Mouse (Mus musculus): ENCODE measurements around the gene Rilpl1. TPM values are rescaled to one million over a fixed set of nuclear protein-coding genes. Genes with fewer than 3 reads are reported as not detected.

Gene Rilpl1
- total RNA-seq, 2 experiments from 2014 or later, result 13.1 to 17.6 TPM

DNA sequence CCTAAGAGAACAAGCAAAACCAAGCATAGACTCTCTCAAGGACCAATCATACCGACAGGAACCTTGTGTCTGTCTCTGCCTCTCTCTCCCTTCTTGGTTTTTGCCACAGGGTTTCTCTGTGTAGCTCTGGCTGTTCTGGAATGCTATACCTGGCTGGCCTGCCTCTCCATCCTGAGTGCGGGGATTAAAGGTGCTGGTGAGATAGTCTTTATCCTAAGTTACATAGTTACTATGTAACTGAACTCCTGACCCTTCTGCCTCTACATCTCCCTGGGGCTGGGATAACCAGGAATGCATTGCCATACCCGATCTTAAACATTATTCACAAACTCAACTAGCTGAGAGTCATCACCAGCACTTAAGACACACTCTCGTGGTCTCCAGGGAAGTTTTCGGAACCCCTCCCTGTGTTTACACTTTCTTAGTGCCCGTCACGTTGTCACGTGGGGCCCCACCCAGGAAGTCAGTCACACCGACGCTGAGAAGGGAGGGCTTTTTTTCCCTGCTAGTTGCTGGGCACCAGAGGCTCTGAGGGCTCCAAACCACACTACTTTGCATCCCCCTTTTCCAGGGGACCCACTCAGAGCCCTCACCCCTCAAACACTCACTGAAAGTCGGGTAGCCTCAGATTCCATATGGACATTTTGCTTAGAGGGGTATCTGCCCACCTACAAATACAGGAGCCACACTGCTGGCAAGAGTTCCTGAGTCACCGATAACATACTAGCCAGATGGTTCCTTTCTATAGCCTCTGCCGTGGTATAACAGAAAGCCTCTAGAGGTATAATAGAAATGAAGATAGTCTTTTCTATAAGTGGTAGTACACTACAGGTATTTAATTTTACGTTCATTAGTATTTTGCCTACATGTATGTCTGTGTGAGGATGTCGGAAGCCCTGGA is 34.3 kb downstream of the Rilpl1 start:
- no peak for DNase-seq (ENCODE audit: low spot score in 2 of 2)

DNA sequence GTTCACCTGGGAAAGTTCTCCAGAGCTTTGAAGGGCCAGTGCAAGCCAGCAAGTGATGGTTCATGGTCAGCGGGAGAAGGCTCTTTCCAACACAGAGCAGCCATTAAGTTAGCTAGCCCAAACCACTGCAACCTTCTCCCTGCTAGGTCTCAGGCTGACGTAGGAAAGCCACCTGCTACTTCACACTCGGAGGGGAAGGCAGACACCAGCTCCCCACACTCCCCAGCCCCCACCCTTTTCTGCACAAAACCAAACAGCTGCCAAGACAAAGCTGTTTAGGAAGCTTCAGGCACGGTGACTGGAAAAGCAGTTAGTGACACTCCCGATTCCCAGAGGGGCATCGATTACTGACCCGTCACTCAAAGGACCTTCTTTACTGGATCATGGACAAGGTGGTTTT is 35.6 kb downstream of the Rilpl1 start:
- DNase-seq (ENCODE audit: low spot score in 2 of 2), result no peak

- DNase-seq (ENCODE audit: low spot score in 2 of 2), result no peak
These were observed 37.7 kb downstream of the Rilpl1 start for GRCm38 (mm10) chr5:124493455-124493854.

DNA sequence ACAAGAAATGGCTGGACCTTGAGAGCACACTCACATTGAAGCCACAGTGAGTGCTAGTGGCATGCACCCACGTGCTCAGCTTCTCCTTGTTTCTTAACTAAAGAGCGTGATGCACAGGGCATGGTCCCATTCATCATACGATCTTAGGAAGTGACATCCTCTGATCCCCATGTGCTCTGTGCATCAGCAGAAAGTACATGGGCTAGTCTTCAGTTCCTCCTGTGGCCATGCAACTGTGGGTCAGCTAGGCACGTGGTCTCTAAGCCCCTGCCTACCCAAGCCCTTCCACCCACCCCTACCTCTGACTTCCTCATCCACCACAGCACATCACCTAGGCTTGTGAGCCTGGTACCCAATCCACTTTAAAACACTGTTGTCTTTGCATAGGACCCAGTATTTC is 38.6 kb downstream of the Rilpl1 start:
- no peak for DNase-seq (ENCODE audit: low spot score in 2 of 2)

GRCm38 (mm10) chr5:124491732-124492131 is 39.5 kb downstream of the Rilpl1 start:
- no peak for DNase-seq (ENCODE audit: low spot score in 2 of 2)

DNA sequence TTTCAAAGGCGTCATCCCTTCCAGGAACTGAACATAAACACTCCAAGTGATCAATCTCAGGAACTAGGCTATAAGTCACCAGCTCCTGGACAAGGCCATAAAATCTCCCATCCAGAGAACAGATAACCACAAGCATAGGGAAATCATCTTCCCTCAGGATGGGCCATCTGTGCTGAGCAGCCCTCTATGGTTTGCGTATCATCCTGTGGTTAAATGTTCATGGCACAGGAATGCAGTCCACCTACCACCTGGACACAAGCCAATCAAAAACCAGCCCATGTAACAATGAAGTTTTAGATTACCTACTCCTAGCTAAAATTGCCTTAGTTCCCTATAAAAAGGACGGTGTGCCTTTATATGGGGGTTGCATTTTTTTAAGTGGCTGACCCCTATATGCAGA is 42.3 kb downstream of the Rilpl1 start:
- DNase-seq (ENCODE audit: low spot score in 2 of 2), result no peak

GRCm38 (mm10) chr5:124485654-124486053 is 45.5 kb downstream of the Rilpl1 start:
- DNase-seq (ENCODE audit: low spot score in 2 of 2), result no peak

- DNase-seq (ENCODE audit: low spot score in 2 of 2), result no peak
These were observed 47.4 kb downstream of the Rilpl1 start for GRCm38 (mm10) chr5:124483655-124484396.

DNA sequence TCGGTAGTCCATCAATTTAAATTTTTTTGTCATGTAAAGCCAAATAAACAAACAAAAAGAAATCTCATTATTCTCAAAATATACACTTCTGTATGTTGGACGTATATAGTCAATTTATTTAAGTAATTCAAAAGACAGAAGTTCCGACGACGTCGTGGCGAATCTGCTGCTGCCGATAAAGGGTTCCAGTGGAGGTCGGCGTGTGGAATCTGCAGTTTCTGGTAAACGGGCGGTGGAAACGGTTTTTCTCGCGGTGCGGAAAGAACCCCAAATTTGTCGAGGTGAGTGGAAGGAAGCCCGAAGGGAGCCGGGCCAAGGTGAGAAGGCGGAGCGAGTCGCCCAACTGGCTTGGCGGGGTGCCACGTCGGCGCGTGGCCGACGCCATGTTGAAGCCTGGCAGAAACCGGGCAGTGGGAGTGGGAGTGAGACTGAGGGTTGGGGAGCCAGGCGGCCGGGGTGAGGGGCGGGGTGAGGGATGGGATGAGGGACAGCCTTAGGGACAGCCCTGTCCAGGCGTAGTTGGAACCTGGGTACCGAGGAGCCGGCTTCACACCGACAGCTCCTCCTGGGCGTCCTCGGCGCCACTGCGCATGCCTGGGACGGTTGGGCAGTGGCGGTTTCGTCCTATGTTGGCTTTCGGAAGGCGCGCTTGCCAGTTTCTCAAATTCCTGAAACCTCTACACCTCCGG is 48.1 kb downstream of the Rilpl1 start, which contains the start of gene Snrnp35:
Gene Snrnp35, plus strand, starts transcription at position 169 of the 689 bp plus-strand sequence.
- peak; percentile 89 to 94 for DNase-seq (ENCODE audit: low spot score in 2 of 2)

- peak; percentile 35 to 44 for DNase-seq (ENCODE audit: low spot score in 2 of 2)
These were observed 48.7 kb downstream of the Rilpl1 start for GRCm38 (mm10) chr5:124482436-124482965.

DNA sequence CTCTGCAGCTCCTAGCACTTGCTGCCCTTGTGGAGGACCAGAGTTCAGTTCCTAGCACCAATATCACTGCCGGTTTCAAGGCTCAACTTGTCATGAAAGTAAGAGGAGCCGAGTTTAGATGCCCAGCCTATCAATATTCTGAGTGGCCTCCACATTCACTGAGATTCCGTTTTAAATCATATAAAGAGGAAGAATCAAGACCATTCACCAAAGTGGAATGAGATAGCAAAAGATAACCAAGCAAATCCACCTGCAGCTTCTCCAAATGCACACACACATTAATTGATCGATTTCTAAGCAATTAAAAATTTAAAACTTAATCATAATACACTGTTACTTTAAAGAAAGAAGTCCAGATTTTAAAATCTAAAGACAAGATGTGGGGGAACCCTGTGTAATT is 49.5 kb downstream of the Rilpl1 start:
- no peak for DNase-seq (ENCODE audit: low spot score in 2 of 2)

- no peak for DNase-seq (ENCODE audit: low spot score in 2 of 2)
These were observed 51.1 kb downstream of the Rilpl1 start for GRCm38 (mm10) chr5:124480119-124480518.

DNA sequence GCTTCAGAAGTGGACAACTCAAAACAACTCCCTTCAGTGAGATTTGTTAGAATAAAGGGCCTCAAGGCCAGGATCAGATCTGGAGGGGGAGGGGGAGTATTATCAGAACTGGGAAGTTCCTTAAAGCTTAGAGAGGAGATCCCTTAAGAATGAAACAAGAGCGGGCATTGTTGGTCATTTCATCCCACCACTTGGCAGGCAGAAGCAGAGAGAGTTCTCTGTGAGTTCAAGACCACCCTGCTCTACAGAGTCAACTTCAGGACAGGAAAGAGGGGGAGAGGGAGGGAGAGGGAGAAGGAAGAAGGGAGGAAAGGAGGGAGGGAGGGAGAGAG is 52.4 kb downstream of the Rilpl1 start:
- DNase-seq (ENCODE audit: low spot score in 2 of 2), result no peak

DNA sequence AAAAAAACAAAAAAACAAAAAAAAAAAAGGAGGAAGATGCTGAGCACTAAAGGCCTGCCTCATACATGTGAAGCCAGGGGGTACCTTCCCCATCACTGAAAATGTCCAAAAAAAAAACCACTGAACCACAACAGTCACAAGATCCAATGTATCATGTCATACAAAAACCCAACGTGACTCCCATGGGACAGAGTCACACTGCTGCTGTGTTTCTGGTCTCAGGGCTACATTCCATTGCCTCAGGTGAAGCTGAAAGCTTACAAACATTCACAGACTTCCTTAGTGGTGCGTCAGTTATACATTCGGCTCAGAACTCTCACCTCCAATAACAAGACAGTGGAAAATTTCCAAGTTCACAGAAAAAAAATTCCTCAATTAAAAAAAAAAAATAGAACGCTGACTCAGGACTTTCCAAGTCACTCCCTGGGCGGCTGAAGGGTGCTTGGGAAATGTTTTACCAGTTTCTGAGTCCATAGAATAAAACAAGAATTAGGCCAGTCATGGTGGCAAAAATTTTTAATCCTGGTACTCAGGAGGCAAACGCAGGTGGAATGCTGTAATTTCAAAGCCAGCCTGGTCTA is 60.5 kb downstream of the Rilpl1 start:
- DNase-seq (ENCODE audit: low spot score in 2 of 2), result no peak

GRCm38 (mm10) chr5:124469486-124469885 is 61.7 kb downstream of the Rilpl1 start:
- no peak for DNase-seq (ENCODE audit: low spot score in 2 of 2)

- no peak for DNase-seq (ENCODE audit: low spot score in 2 of 2)
These were observed 62.8 kb downstream of the Rilpl1 start for GRCm38 (mm10) chr5:124468365-124468764.

DNA sequence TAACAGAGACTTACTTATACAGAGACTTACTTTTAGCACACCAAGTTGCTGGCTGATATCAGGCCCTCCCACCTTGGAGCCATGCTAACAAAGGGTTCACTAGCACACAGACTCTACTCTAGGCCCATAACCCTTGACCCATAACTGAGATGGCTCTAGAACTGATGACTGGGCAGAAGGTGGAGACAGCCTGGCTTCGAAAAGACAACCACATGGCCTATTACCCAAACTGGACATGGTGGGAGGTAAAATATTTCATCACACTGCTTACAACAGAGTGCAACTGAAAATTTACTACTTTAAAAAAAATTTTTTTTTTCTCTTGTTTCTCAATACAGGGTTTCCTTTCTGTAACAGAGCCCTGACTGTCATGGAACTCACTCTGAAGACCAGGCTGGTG is 63.4 kb downstream of the Rilpl1 start:
- no peak for DNase-seq (ENCODE audit: low spot score in 2 of 2)

DNA sequence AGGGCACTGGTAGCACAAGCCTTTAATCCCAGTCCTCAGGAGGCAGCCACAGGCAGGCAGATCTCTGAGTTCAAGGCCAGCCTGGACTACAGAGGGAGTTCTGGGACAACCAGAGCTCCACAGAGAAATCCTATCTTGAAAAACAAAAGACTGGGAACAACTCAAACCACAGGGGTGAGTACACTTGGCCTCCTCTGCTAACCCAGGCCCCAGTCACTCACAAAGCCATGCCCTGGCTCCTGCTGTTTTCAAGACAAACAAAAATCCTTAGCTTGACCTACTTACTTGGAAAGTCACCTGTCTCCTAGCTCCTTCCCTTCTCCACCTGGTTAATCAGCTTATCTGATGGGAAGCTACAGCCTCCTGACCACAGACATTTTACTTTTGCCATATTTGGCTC is 66.3 kb downstream of the Rilpl1 start:
- no peak for DNase-seq (ENCODE audit: low spot score in 2 of 2)

- DNase-seq (ENCODE audit: low spot score in 2 of 2), result no peak
These were observed 67.7 kb downstream of the Rilpl1 start for GRCm38 (mm10) chr5:124463462-124463861.

DNA sequence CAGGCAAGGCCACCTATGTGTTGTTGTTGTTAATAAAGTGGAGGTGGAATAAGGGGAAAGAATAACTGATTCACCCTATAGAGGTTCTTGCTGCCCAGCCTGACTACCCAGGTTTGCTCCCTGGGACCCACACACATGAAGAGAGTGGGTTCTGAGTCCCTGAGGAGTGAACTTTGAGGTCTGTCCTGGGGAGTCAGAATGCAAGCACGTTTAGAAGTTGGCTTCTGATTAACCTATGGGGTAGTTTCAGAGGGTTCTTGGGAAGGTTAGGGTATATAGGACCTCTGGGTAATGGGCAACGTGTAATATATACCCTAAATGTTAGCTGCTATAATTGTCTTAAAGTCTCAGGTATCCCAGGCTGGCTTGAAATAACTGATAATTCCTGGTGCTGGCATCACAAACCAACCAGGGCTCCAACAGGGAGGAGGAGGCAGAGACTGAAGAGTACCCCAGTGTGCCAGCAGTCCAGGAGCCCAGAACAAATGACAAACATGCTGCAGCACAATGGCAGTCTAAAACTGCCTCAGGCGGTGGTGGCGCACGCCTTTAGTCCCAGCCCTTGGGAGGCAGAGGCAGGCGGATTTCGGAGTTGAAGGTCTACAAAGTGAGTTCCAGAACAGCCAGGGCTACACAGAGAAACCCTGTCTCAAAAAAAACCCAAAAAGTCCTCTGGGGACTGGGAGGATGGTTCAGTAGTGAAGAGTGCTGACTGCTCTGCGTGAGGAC is 68.7 kb downstream of the Rilpl1 start:
- no peak for DNase-seq (ENCODE audit: low spot score in 2 of 2)
